Mouse (Mus musculus) embryonic facial prominence, embryonic 14.5 days (tissue): Measurements from ENCODE around the gene Copz2. TPM values are rescaled to one million over a fixed set of nuclear protein-coding genes. Genes with fewer than 3 reads are reported as not detected.
A peak's percentile ranks its signal among the peaks of the same experiment; 100 is the strongest.

Experiments
- ATAC-seq: fragments of 200-750 bp; cut with Nextera tagmentation; 2 replicates; pipeline ENCODE4 v1.8.0; 2017; ENCODE audit warnings: low read depth, moderate number of reproducible peaks, moderate TSS enrichment
- DNase-seq: peaks from one replicate; pipeline ENCODE4 v3.0.0-alpha.2; 2015; ENCODE audit warnings: low spot score
- H3K27ac ChIP-seq: fragments of 300-500 bp; sonication (generic); replicated peaks from 2 replicates; pipeline ENCODE4 v1.5.1; 2014; ENCODE audit warnings: low read depth, mild to moderate bottlenecking, low read length, moderate library complexity
- H3K27me3 ChIP-seq: fragments of 300-500 bp; sonication (generic); replicated peaks from 2 replicates; pipeline ENCODE4 v1.6.1; 2014; ENCODE audit warnings: low read length; ENCODE audit not compliant: control insufficient read depth, insufficient read depth
- H3K36me3 ChIP-seq: fragments of 300-500 bp; sonication (generic); 2 replicates; pipeline ENCODE4 v1.6.1; 2014; ENCODE audit warnings: low read length, mixed read lengths; ENCODE audit not compliant: control insufficient read depth, insufficient read depth
- H3K4me1 ChIP-seq: fragments of 300-500 bp; sonication (generic); 2 replicates; pipeline ENCODE4 v1.6.1; 2014; ENCODE audit warnings: antibody characterized with exemption, low read length; ENCODE audit not compliant: control insufficient read depth, insufficient read depth
- H3K4me2 ChIP-seq: fragments of 300-500 bp; sonication (generic); 2 replicates; pipeline ENCODE4 v1.6.1; 2014; ENCODE audit warnings: low read depth, mild to moderate bottlenecking, low read length, moderate library complexity, mixed read lengths
- H3K4me3 ChIP-seq: fragments of 300-500 bp; sonication (generic); 2 replicates; pipeline ENCODE4 v1.5.1; 2014; ENCODE audit warnings: low read depth, mild to moderate bottlenecking, low read length
- H3K9ac ChIP-seq: fragments of 300-500 bp; sonication (generic); 2 replicates; pipeline ENCODE4 v1.6.1; 2014; ENCODE audit warnings: low read depth, mild to moderate bottlenecking, low read length, moderate library complexity, mixed read lengths
- H3K9me3 ChIP-seq: fragments of 300-500 bp; sonication (generic); 2 replicates; pipeline ENCODE4 v1.6.1; 2016; ENCODE audit warnings: low read length; ENCODE audit not compliant: control insufficient read depth
- WGBS: fragments of 180-500 bp; shearing (Covaris S2); extraction: QIAGEN DNeasy Blood & Tissue Kit; methylation state at CpG from one replicate; pipeline ENCODE4 v1.1.7; 2014; 5-methylcytosine and 5-hydroxymethylcytosine counted together
- polyA plus RNA-seq: library from polyadenylated mRNA; unstranded; fragments of >200 nt; fragmentation: Nextera tagmentation; extraction: Ambion mirVana; gene quantifications from 2 replicates; pipeline ENCODE4 v1.2.1, GENCODE M21; 2014

Gene Copz2
- polyA plus RNA-seq, 1 experiment from 2014 or later = 237 TPM

DNA sequence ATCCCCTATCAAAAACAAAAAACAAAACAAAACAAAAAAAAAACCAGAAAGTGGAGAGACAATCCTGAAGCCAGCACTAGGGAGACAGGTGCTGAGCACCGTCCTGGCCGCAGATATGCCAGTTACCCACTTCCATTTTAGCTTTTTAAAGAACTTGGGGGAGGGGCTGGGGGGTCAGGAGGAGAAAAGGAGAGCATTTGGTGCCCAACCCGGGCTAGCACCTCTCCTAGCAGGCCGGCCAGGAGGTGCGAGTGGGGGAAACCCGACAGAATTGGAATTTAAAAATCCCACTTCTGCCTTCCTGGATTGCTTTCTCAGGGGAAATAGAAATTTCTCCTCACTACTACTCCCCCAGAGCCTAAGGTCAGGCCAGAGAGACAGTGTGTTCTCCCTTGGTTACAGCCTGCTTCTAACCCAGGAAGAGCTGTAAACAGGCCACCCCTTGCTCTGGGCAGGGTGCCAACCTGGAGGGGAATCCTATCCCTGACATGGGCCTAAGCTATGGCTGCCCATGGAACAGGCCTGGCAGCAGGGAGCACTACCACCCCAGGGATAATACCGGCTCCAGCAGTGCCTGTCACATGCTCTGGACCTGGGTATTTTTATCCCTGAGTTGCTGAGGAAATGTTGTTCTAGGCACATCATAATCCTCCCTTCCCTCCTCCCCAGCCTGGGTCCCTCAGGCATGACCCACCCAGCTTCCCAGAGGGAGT is 24.7 kb upstream of the Copz2 start:
- H3K4me3 ChIP-seq = 0 out of 2 replicates have a peak overlapping the region, but pooled peaks have one; percentile 44
- H3K27me3 ChIP-seq = no peaks in the 10 kb centered on the region
- peak; percentile 87 for DNase-seq
- ATAC-seq = no peak
- WGBS = 45% methylated on average over 7 of the region's 7 CpGs
- H3K27ac ChIP-seq = peak overlapping the region; percentile 73
- H3K36me3 ChIP-seq = peaks cover 54% of the 10 kb centered on the region
- H3K4me2 ChIP-seq = peak overlapping the region; percentile 90
- no peaks in the 10 kb centered on the region for H3K9me3 ChIP-seq
- peaks cover 55% of the 10 kb centered on the region for H3K4me1 ChIP-seq
- no peak overlapping the region for H3K9ac ChIP-seq

DNA sequence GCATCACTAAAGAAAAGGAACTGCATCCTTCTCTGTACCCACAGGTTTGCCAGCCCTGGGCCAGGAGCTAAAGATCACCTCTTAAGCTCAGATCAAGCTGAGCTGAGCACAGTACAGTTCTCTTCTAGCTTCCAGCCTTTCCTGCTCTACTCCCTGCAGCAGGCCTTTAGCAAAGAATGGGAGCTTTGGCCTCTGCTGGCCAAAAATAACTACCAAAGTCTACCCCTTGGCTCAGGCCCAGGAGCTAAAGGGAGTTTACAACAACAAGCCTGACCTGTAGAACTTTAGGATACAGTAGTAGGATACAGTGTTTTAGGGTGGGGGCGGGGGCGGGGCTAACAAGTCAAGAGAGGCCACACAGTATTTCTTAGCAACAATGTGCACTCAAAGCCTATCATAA is 23.2 kb upstream of the Copz2 start:
- peaks cover 55% of the 10 kb centered on the region for H3K4me1 ChIP-seq
- H3K27me3 ChIP-seq = no peaks in the 10 kb centered on the region
- peak overlapping the region; percentile 39 for H3K27ac ChIP-seq
- 74% methylated on average over 2 of the region's 2 CpGs for WGBS
- peaks cover 38% of the 10 kb centered on the region for H3K36me3 ChIP-seq
- H3K4me3 ChIP-seq = no peak overlapping the region
- peak overlapping the region; percentile 5 for H3K9ac ChIP-seq
- peak overlapping the region; percentile 90 for H3K4me2 ChIP-seq
- DNase-seq = no peak
- no peaks in the 10 kb centered on the region for H3K9me3 ChIP-seq
- no peak for ATAC-seq

DNA sequence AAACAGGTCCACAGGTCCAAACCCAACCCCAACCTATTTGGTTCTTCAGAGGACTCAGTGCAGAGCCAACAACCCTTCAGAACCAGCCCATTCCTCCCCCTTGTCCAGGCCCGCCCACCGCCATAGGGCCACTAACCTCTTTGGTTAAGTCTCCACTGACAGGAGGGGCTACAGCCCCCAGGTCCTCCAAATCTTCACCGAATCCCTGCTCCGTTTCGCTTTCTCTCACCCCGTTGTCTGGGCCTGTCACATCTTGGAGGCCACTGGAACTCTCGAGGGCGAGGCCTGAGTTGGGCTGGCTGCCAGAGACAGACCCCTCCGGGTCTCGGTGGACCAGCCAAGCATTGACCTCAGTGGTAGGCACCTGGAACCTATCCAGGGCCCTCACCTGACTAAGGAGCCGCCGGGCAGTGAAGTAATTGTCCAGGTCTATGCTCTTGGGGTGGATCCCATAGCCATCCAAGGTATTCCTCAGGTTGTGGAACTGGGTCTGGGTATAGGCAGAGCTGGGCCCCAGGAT is 22.5 kb upstream of the Copz2 start:
- Histone ChIP-seq H3K9ac (peak overlapping the region; percentile 5; the same call in 1 of the 2 replicates), H3K4me2 (peak overlapping the region; percentile 90), H3K4me3 (peak overlapping the region; percentile 11; the same call in 1 of the 2 replicates), H3K9me3 (no peaks in the 10 kb centered on the region), H3K27me3 (no peaks in the 10 kb centered on the region), H3K27ac (no peak overlapping the region), H3K4me1 (peaks cover 55% of the 10 kb centered on the region), H3K36me3 (peaks cover 32% of the 10 kb centered on the region)
- DNase-seq = no peak
- ATAC-seq = no peak
- 80% methylated on average over 12 of the region's 12 CpGs for WGBS

DNA sequence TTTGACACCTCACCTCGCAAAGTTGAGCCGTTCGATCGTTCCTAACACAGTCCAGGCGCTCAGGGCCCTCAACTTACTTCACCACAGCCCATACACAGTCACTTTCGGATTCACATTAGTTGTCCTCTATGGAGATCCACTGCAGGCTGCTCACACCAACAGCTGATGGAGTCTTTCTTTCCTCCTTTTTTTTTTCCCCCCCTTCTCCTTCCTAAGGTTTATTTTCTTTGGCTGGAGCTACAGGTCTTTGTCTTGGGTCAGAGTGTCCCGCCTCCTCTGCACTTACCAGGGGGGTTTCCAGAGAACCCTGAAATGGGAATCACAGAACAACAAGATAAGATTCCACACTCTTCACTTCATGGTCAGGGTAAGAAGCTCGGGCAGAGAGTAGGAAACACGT is 21.8 kb upstream of the Copz2 start:
- WGBS = 70% methylated on average over 9 of the region's 9 CpGs
- DNase-seq (no peak), ATAC-seq (no peak)
- Histone ChIP-seq H3K36me3 (peaks cover 24% of the 10 kb centered on the region), H3K4me2 (peak overlapping the region; percentile 90; the same call in 1 of the 2 replicates), H3K4me3 (0 out of 2 replicates have a peak overlapping the region, but pooled peaks have one; percentile 94), H3K9me3 (no peaks in the 10 kb centered on the region), H3K27ac (no peak overlapping the region), H3K4me1 (peaks cover 54% of the 10 kb centered on the region), H3K9ac (peak overlapping the region; percentile 47; the same call in 1 of the 2 replicates), H3K27me3 (no peaks in the 10 kb centered on the region)

DNA sequence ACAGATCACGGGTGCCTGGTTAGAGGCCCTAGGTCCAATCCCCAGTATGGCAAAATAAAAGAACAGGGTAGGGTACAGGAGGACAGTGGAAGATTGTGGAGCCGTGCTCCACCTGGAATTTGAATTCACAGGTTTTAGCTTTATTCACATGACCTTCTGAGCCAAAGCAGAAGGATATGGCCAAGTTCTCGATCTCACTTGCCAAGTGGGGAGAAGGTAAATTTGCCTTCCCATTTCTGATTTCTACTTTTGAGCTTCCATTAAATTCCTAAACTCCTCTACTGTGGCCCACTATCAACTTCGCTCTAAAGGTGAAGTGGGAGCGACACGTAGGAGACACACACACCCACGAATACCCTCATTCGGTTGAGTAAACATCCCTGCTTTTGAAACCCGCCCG is 20.8 kb upstream of the Copz2 start:
- Histone ChIP-seq H3K4me2 (peak overlapping the region; percentile 90), H3K9ac (peak overlapping the region; percentile 93), H3K4me1 (peaks cover 45% of the 10 kb centered on the region), H3K27me3 (no peaks in the 10 kb centered on the region), H3K36me3 (peaks cover 23% of the 10 kb centered on the region), H3K4me3 (peak overlapping the region; percentile 94), H3K27ac (peak overlapping the region; percentile 98), H3K9me3 (no peaks in the 10 kb centered on the region)
- ATAC-seq = no peak
- 16% methylated on average over 10 of the region's 10 CpGs for WGBS
- no peak for DNase-seq

DNA sequence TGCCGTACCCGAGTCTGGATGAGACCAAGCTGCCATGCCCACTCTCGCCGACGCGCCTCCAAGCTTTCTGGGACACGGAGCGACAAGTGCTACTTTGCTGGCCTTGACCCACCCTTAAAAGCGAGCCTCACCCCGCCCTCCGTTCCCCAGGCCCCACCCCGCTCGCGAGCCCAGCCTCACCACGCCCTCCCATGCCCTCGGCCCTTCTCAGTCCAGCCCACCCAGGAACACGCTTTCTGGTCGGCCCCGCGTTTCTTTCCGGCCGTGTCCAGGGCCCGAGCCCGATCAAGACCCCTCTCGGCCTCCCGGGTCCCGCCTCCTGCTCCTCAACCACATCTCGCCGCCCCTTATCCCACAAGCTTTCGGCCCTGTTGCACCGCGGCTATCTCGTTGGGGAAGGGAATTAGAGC is 20.3 kb upstream of the Copz2 start:
- Histone ChIP-seq H3K4me1 (peaks cover 42% of the 10 kb centered on the region), H3K4me3 (peak overlapping the region; percentile 94), H3K4me2 (peak overlapping the region; percentile 90), H3K27ac (peak overlapping the region; percentile 98), H3K27me3 (no peaks in the 10 kb centered on the region), H3K9me3 (no peaks in the 10 kb centered on the region), H3K9ac (peak overlapping the region; percentile 93), H3K36me3 (peaks cover 23% of the 10 kb centered on the region)
- under 1% methylated on average over 29 of the region's 33 CpGs for WGBS
- DNase-seq (peak; percentile 88), ATAC-seq (peak; percentile 56)

DNA sequence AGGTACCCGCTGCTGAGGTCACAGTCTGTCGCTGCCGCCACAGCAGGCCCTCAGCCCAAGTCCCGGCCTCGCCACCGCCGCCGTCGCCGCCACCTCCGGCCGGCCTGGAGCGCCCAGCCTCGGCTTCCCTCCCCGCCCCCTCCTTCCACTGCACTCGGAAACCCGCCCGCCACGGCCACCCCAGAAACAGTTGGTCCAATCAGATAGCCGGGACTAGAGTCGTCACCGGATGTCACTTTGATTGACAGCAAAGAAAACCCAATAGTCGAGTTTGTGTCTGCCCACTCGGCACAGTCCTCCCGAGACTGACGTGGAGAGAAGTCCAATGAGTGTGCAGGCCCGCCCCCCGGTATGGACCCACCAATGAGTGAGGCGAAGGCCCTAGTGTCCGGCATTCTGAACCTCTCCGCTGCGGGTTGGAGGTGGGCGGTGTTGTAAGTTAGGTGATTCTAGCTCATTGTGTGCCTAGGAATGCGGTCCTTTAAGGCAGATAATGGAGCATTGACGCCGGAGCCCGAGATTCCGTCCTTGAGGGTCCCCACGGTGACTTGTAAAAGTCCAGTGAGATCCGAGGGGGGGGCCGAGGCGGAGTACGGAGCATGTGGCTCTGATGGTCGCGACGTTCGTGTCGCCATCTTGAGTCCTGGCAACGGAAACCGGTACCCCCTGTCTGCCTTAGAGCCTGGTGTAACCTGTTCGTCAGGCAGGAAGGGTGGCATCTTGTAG is 19.7 kb upstream of the Copz2 start, which contains the start of gene Nfe2l1:
Gene Nfe2l1 (minus strand): TSS at position 156 of the 726 bp plus-strand sequence.
- peak within 1 kb of the TSS; percentile 90 for H3K4me2 ChIP-seq
- H3K9ac ChIP-seq = peak within 1 kb of the TSS; percentile 93
- DNase-seq = peak; percentile 100
- peak; percentile 100 for ATAC-seq
- peaks cover 37% of the 10 kb centered on the region for H3K4me1 ChIP-seq
- no peaks in the 10 kb centered on the region for H3K27me3 ChIP-seq
- peak within 1 kb of the TSS; percentile 94 for H3K4me3 ChIP-seq
- no peaks in the 10 kb centered on the region for H3K9me3 ChIP-seq
- peak within 1 kb of the TSS; percentile 98 for H3K27ac ChIP-seq
- H3K36me3 ChIP-seq = peaks cover 23% of the 10 kb centered on the region
- WGBS = 0% methylated on average over 37 of the region's 51 CpGs

DNA sequence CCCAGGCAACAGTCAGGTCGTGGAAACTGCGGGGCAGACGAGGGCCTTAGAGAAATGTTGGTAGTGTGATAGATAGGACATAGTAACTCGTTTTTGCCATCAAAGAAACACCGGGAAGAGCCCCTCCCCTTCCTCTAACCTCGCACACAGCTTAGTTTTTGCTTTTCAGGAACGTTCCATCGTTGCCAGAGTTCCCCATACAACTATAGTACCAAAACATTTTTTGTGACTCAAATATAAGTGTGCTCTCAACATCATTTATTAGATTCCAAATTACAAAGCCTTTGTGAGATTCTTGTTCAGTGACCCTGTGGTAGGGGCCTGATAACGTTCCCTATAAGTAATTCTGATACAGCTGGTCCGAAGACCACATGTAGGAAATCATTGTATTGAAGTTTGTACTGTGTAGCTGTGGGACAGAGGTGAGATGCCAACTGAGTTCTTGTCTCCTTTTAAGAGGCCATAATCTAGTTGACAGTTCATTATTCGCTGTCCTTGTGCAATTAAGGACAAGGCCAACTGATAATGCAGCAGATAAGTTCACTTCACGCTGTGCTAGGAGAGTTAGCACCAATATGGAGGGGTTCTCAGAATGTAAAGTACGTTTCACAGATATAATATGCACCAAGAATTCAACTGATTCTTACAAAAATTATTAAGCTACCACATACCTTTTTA is 19.0 kb upstream of the Copz2 start:
- no peaks in the 10 kb centered on the region for H3K27me3 ChIP-seq
- peak overlapping the region; percentile 94 for H3K4me3 ChIP-seq
- peak overlapping the region; percentile 81 for H3K9ac ChIP-seq
- peaks cover 30% of the 10 kb centered on the region for H3K4me1 ChIP-seq
- ATAC-seq = no peak
- 22% methylated on average over 13 of the region's 13 CpGs for WGBS
- H3K4me2 ChIP-seq = peak overlapping the region; percentile 58
- no peaks in the 10 kb centered on the region for H3K9me3 ChIP-seq
- H3K27ac ChIP-seq = peak overlapping the region; percentile 95
- no peak for DNase-seq
- peaks cover 19% of the 10 kb centered on the region for H3K36me3 ChIP-seq
